In genomic region chr19:6291117-6291781, GRCm38 (mm10) we compare ENCODE assay signal across 8 mouse cellular contexts. TPM values are rescaled to one million over a fixed set of nuclear protein-coding genes. Genes with fewer than 3 reads are reported as not detected.
DNase-seq lines count a peak whose midpoint lies in the region; ATAC-seq and TF ChIP-seq lines count a peak whose summit lies in the region.

No protein-coding gene starts in this region.

- H3K27me3 ChIP-seq in E14TG2a.4 (ENCODE audit: insufficient read depth, low read length), result no peaks in the 10 kb centered on the region
- no peaks in the 10 kb centered on the region for H3K27me3 ChIP-seq in heart, embryonic 10.5 days (ENCODE audit: insufficient read depth, poor library complexity, severe bottlenecking)
- H3K27me3 ChIP-seq in kidney, embryonic 16.5 days (ENCODE audit: insufficient read depth, low read length), result no peaks in the 10 kb centered on the region
- no peaks in the 10 kb centered on the region for H3K27me3 ChIP-seq in forebrain, embryonic 11.5 days (ENCODE audit: control insufficient read depth, insufficient read depth, low read length)

- H3K4me2 ChIP-seq in kidney, embryonic 16.5 days (replicated peaks; ENCODE audit: low read depth, low read length), result no peak overlapping the region
- no peak overlapping the region for H3K4me2 ChIP-seq in forebrain, embryonic 11.5 days (ENCODE audit: low read depth, low read length, severe bottlenecking)

- H3K4me3 ChIP-seq in E14TG2a.4 (replicated peaks; ENCODE audit: low read length), result peak overlapping the region; percentile 46
- peak overlapping the region; percentile 29 for H3K4me3 ChIP-seq in heart, embryonic 10.5 days
- H3K4me3 ChIP-seq in kidney, embryonic 16.5 days (ENCODE audit: low read length), result no peak overlapping the region
- no peak overlapping the region for H3K4me3 ChIP-seq in forebrain, embryonic 11.5 days (ENCODE audit: low read depth, low read length)

- H3K9me3 ChIP-seq in E14TG2a.4 (ENCODE audit: low read length), result no peaks in the 10 kb centered on the region
- no peaks in the 10 kb centered on the region for H3K9me3 ChIP-seq in heart, embryonic 10.5 days
- no peaks in the 10 kb centered on the region for H3K9me3 ChIP-seq in kidney, embryonic 16.5 days (ENCODE audit: low read length)
- H3K9me3 ChIP-seq in forebrain, embryonic 11.5 days (ENCODE audit: control insufficient read depth, low read length), result no peaks in the 10 kb centered on the region

- 62% methylated on average over 10 of the region's 10 CpGs for WGBS in heart, embryonic 10.5 days
- 70% methylated on average over 10 of the region's 10 CpGs for WGBS in kidney, embryonic 16.5 days
- 82% methylated on average over 10 of the region's 10 CpGs for WGBS in forebrain, embryonic 11.5 days

- peaks cover 94% of the 10 kb centered on the region for H3K4me1 ChIP-seq in E14TG2a.4 (replicated peaks; ENCODE audit: low read depth, low read length)
- peaks cover 55% of the 10 kb centered on the region for H3K4me1 ChIP-seq in heart, embryonic 10.5 days
- peaks cover 10% of the 10 kb centered on the region for H3K4me1 ChIP-seq in kidney, embryonic 16.5 days (ENCODE audit: insufficient read depth, low read length)
- 0 out of 2 replicates have a peak, but pooled peaks cover 2% of the 10 kb centered on the region for H3K4me1 ChIP-seq in forebrain, embryonic 11.5 days (replicated peaks; ENCODE audit: control insufficient read depth, insufficient read depth, low read length)

- peak overlapping the region; percentile 83 for H3K27ac ChIP-seq in heart, embryonic 10.5 days
- H3K27ac ChIP-seq in kidney, embryonic 16.5 days (ENCODE audit: low read length), result peak overlapping the region; percentile 78
- no peak overlapping the region for H3K27ac ChIP-seq in forebrain, embryonic 11.5 days (ENCODE audit: low read depth, low read length)

- H3K36me3 ChIP-seq in E14TG2a.4 (ENCODE audit: insufficient read depth, low read length), result peaks cover 93% of the 10 kb centered on the region
- H3K36me3 ChIP-seq in heart, embryonic 10.5 days, result peaks cover 80% of the 10 kb centered on the region
- peaks cover 28% of the 10 kb centered on the region for H3K36me3 ChIP-seq in kidney, embryonic 16.5 days (ENCODE audit: insufficient read depth, low read length)
- peaks cover 3% of the 10 kb centered on the region for H3K36me3 ChIP-seq in forebrain, embryonic 11.5 days (ENCODE audit: control insufficient read depth, insufficient read depth, low read length)

- ATAC-seq in kidney, embryonic 16.5 days (ENCODE audit: low FRiP score, low TSS enrichment), result peak; percentile 89
- no peak for ATAC-seq in forebrain, embryonic 11.5 days (replicated peaks; ENCODE audit: low FRiP score)

- peak; percentile 69 for DNase-seq in ZHBTc4 (ENCODE audit: low read depth, low spot score)
- DNase-seq in heart, embryonic 10.5 days (ENCODE audit: low spot score), result peak; percentile 85
- DNase-seq in yolk sac, embryonic 10.5 days (ENCODE audit: low spot score), result peak; percentile 89
- no peak for DNase-seq in adipocyte (ENCODE audit: low spot score)
- no peak for DNase-seq in forebrain, embryonic 11.5 days (ENCODE audit: low spot score)
- DNase-seq in left cerebral cortex, adult 9 months (ENCODE audit: low spot score in 2 of 2), result no peak

- H3K9ac ChIP-seq in kidney, embryonic 16.5 days (replicated peaks; ENCODE audit: low read length), result no peak overlapping the region
- H3K9ac ChIP-seq in forebrain, embryonic 11.5 days (ENCODE audit: low read length), result no peak overlapping the region

- TF ChIP-seq CTCF in E14TG2a.4 (conservative IDR thresholded peaks at IDR 0.05; ENCODE audit: low read length), result no peak

RNA-seq across cellular contexts. Expression of gene Ehd1, which starts 14.7 kb away (rescaled TPM):
- polyA plus RNA-seq in heart, embryonic 10.5 days (2016; fragmentation: Nextera tagmentation; extraction: Ambion mirVana), result 89.6 and 101 TPM in 2 replicates
- 84.2 and 89.5 TPM in 2 replicates for polyA plus RNA-seq in kidney, embryonic 16.5 days (2015; fragmentation: Nextera tagmentation; extraction: Ambion mirVana)
- polyA plus RNA-seq in forebrain, embryonic 11.5 days (2014; fragmentation: Nextera tagmentation; extraction: Ambion mirVana), result 72.6 and 74.2 TPM in 2 replicates

RNA-seq across cellular contexts. Expression of gene Cdc42bpg, which starts 15.0 kb away (rescaled TPM):
- polyA plus RNA-seq in heart, embryonic 10.5 days (2016; fragmentation: Nextera tagmentation; extraction: Ambion mirVana), result 0.33 and 0.38 TPM in 2 replicates
- polyA plus RNA-seq in kidney, embryonic 16.5 days (2015; fragmentation: Nextera tagmentation; extraction: Ambion mirVana), result 0.80 and 1.5 TPM in 2 replicates
- polyA plus RNA-seq in forebrain, embryonic 11.5 days (2014; fragmentation: Nextera tagmentation; extraction: Ambion mirVana), result 0.55 TPM in 2 replicates

RNA-seq across cellular contexts. Expression of gene Men1, which starts 43.5 kb away (rescaled TPM):
- polyA plus RNA-seq in heart, embryonic 10.5 days (2016; fragmentation: Nextera tagmentation; extraction: Ambion mirVana), result 67.2 and 80.8 TPM in 2 replicates
- 93.0 and 96.2 TPM in 2 replicates for polyA plus RNA-seq in kidney, embryonic 16.5 days (2015; fragmentation: Nextera tagmentation; extraction: Ambion mirVana)
- 83.5 and 97.8 TPM in 2 replicates for polyA plus RNA-seq in forebrain, embryonic 11.5 days (2014; fragmentation: Nextera tagmentation; extraction: Ambion mirVana)

RNA-seq across cellular contexts. Expression of gene Map4k2, which starts 49.7 kb away (rescaled TPM):
- polyA plus RNA-seq in heart, embryonic 10.5 days (2016; fragmentation: Nextera tagmentation; extraction: Ambion mirVana), result 12.5 and 15.0 TPM in 2 replicates
- 25.9 and 28.7 TPM in 2 replicates for polyA plus RNA-seq in kidney, embryonic 16.5 days (2015; fragmentation: Nextera tagmentation; extraction: Ambion mirVana)
- 11.8 and 13.7 TPM in 2 replicates for polyA plus RNA-seq in forebrain, embryonic 11.5 days (2014; fragmentation: Nextera tagmentation; extraction: Ambion mirVana)

RNA-seq across cellular contexts. Expression of gene Atg2a, which starts 49.8 kb away (rescaled TPM):
- 10.8 and 11.6 TPM in 2 replicates for polyA plus RNA-seq in heart, embryonic 10.5 days (2016; fragmentation: Nextera tagmentation; extraction: Ambion mirVana)
- 12.1 and 13.1 TPM in 2 replicates for polyA plus RNA-seq in kidney, embryonic 16.5 days (2015; fragmentation: Nextera tagmentation; extraction: Ambion mirVana)
- 12.3 and 14.6 TPM in 2 replicates for polyA plus RNA-seq in forebrain, embryonic 11.5 days (2014; fragmentation: Nextera tagmentation; extraction: Ambion mirVana)

Comparison
In these comparisons a context has a peak if more than half of its experiments do, and no peak if none do; other contexts are left out.
1. H3K4me3 ChIP-seq: peak in E14TG2a.4 (single experiment) and heart, embryonic 10.5 days (single experiment); none in kidney, embryonic 16.5 days (single experiment) and forebrain, embryonic 11.5 days (single experiment).
2. DNase-seq: peak in ZHBTc4 (single experiment), heart, embryonic 10.5 days (single experiment) and yolk sac, embryonic 10.5 days (single experiment); none in adipocyte (single experiment), forebrain, embryonic 11.5 days (single experiment) and left cerebral cortex, adult 9 months (0 of 2).